Mouse (Mus musculus) lung, embryonic 16.5 days (tissue): ENCODE data around the gene Tnfsf9. TPM values are rescaled to one million over a fixed set of nuclear protein-coding genes. Genes with fewer than 3 reads are reported as not detected.

ENCODE experiments used
- ATAC-seq: fragments of 200-750 bp; cut with Nextera tagmentation; 2 replicates; pipeline ENCODE4 v1.8.0; 2017; ENCODE audit warnings: low read depth, mild to moderate bottlenecking, moderate library complexity
- H3K27ac ChIP-seq: fragments of 300-500 bp; sonication (generic); 2 replicates; pipeline ENCODE4 v1.5.1; 2014; ENCODE audit warnings: mild to moderate bottlenecking, control low read depth, low read length
- H3K27me3 ChIP-seq: fragments of 300-500 bp; sonication (generic); 2 replicates; pipeline ENCODE4 v1.6.1; 2014; ENCODE audit warnings: low read depth, low read length, mixed read lengths; ENCODE audit not compliant: control insufficient read depth, insufficient read depth
- H3K36me3 ChIP-seq: fragments of 300-500 bp; sonication (generic); 2 replicates; pipeline ENCODE4 v1.6.1; 2014; ENCODE audit warnings: low read length; ENCODE audit not compliant: control insufficient read depth, insufficient read depth
- H3K4me1 ChIP-seq: fragments of 300-500 bp; sonication (generic); replicated peaks from 2 replicates; pipeline ENCODE4 v1.6.1; 2014; ENCODE audit warnings: low read length, mixed read lengths; ENCODE audit not compliant: control insufficient read depth, insufficient read depth
- H3K4me2 ChIP-seq: fragments of 300-500 bp; sonication (generic); 2 replicates; pipeline ENCODE4 v1.6.1; 2014; ENCODE audit warnings: low read depth, low read length, control low read depth
- H3K4me3 ChIP-seq: fragments of 300-500 bp; sonication (generic); 2 replicates; pipeline ENCODE4 v1.5.1; 2014; ENCODE audit warnings: mild to moderate bottlenecking, low read length, control low read depth
- H3K9ac ChIP-seq: fragments of 300-500 bp; sonication (generic); 2 replicates; pipeline ENCODE4 v1.6.1; 2014; ENCODE audit warnings: low read length, control low read depth
- H3K9me3 ChIP-seq: fragments of 300-500 bp; sonication (generic); 2 replicates; pipeline ENCODE4 v1.6.1; 2016; ENCODE audit warnings: low read length; ENCODE audit not compliant: control insufficient read depth
- WGBS: fragments of 180-500 bp; shearing (Covaris S2); extraction: QIAGEN DNeasy Blood & Tissue Kit; methylation state at CpG from one replicate; pipeline ENCODE4 v1.1.7; 2014; 5-methylcytosine and 5-hydroxymethylcytosine counted together
- polyA plus RNA-seq: library from polyadenylated mRNA; unstranded; fragments of >200 nt; fragmentation: Nextera tagmentation; extraction: Ambion mirVana; gene quantifications from 2 replicates; pipeline ENCODE4 v1.2.1, GENCODE M21; 2015

The Tnfsf9 gene
- polyA plus RNA-seq, 1 experiment from 2014 or later, result 7.3 TPM

DNA sequence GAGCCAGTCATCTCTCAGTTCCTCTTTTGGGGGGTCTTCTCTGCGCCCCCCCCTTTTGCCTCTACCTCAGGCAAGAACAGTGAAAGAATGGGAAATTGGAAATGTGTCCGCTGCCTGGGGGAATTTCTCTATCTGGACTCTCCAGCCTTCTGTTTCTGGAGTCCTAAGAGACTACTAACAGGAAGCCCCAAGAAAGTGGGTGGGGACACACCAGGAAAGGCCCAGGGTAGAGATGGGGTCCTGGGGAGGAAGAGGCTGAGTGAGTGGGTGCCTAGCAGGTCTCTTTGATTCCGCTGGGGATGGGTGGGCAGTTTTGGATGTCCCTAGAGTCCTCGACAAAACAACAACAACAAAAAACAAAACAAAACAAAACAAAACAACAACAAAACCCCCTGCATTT lies 629 bp upstream of the Tnfsf9 start:
- no peak overlapping the region for H3K27ac ChIP-seq
- H3K4me1 ChIP-seq, result peaks cover 5% of the 10 kb centered on the region; the same call in 1 of the 2 replicates
- peak overlapping the region; percentile 85 for H3K4me2 ChIP-seq
- H3K9me3 ChIP-seq, result no peaks in the 10 kb centered on the region
- ATAC-seq, result no peak
- no peaks in the 10 kb centered on the region for H3K36me3 ChIP-seq
- 48% methylated on average over 4 of the region's 4 CpGs for WGBS
- no peaks in the 10 kb centered on the region for H3K27me3 ChIP-seq
- H3K9ac ChIP-seq, result peak overlapping the region; percentile 79
- peak overlapping the region; percentile 73 for H3K4me3 ChIP-seq

DNA sequence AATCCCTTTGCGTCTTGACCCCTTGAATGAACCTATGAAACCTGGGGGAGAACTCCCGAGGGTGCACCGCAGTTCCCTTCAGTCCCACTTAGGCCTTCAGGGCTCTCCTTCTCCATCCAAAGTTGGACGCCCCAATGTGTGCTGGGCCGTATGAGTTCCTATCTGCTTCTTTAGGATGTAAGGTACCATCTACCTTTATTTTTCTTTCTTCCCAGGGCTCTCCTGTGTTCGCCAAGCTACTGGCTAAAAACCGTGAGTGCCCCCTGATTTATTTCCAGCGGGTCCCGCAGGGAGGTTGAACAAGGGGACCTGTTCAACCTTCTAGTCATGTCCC lies 877 bp downstream of the Tnfsf9 start:
- Histone ChIP-seq H3K27me3 (no peaks in the 10 kb centered on the region), H3K27ac (no peak overlapping the region), H3K4me2 (peak overlapping the region; percentile 85), H3K9ac (peak overlapping the region; percentile 79), H3K4me1 (peaks cover 5% of the 10 kb centered on the region; the same call in 1 of the 2 replicates), H3K36me3 (no peaks in the 10 kb centered on the region), H3K9me3 (no peaks in the 10 kb centered on the region), H3K4me3 (peak overlapping the region; percentile 73)
- ATAC-seq, result no peak
- 12% methylated on average over 9 of the region's 9 CpGs for WGBS

DNA sequence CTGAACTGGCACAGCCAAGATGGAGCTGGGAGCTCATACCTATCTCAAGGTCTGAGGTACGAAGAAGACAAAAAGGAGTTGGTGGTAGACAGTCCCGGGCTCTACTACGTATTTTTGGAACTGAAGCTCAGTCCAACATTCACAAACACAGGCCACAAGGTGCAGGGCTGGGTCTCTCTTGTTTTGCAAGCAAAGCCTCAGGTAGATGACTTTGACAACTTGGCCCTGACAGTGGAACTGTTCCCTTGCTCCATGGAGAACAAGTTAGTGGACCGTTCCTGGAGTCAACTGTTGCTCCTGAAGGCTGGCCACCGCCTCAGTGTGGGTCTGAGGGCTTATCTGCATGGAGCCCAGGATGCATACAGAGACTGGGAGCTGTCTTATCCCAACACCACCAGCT lies 1.9 kb downstream of the Tnfsf9 start:
- Histone ChIP-seq H3K4me1 (peaks cover 5% of the 10 kb centered on the region; the same call in 1 of the 2 replicates), H3K4me2 (no peak overlapping the region), H3K4me3 (no peak overlapping the region), H3K36me3 (no peaks in the 10 kb centered on the region), H3K27me3 (no peaks in the 10 kb centered on the region), H3K9ac (no peak overlapping the region), H3K9me3 (no peaks in the 10 kb centered on the region), H3K27ac (no peak overlapping the region)
- ATAC-seq, result no peak
- 86% methylated on average over 5 of the region's 5 CpGs for WGBS

DNA sequence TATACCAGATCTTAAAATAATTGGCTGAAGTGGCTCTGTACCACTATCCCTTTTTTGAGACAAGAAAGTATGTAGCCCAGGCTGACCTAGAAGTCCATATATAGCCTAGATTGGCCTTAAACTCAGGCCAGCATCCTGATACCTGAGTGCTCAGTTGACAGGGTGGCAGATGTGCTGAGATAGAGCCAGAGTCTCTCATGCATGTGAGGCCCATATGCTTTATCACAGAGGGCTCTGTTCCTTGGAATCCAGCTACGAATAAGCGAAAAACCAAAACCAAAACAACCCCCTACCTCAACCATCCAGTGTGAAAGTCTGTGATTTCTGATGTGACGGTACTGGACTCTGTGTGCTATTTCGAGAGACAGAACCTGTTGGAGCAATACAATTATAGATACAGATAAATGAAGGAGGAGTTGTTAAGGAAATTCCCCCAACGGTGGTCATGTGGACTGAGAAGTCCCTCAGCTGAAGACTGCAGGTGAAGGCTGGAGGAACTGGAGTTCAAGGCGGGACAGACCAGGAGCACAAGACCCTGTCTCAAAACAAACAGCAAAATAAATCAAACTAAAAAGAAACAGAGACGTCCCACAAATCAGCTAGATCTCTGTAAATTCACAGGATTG lies 3.0 kb downstream of the Tnfsf9 start:
- H3K9ac ChIP-seq, result no peak overlapping the region
- H3K9me3 ChIP-seq, result no peaks in the 10 kb centered on the region
- 77% methylated on average over 7 of the region's 7 CpGs for WGBS
- no peak overlapping the region for H3K4me3 ChIP-seq
- no peak overlapping the region for H3K4me2 ChIP-seq
- no peaks in the 10 kb centered on the region for H3K27me3 ChIP-seq
- H3K4me1 ChIP-seq, result peaks cover 5% of the 10 kb centered on the region; the same call in 1 of the 2 replicates
- ATAC-seq, result no peak
- no peaks in the 10 kb centered on the region for H3K36me3 ChIP-seq
- no peak overlapping the region for H3K27ac ChIP-seq

DNA sequence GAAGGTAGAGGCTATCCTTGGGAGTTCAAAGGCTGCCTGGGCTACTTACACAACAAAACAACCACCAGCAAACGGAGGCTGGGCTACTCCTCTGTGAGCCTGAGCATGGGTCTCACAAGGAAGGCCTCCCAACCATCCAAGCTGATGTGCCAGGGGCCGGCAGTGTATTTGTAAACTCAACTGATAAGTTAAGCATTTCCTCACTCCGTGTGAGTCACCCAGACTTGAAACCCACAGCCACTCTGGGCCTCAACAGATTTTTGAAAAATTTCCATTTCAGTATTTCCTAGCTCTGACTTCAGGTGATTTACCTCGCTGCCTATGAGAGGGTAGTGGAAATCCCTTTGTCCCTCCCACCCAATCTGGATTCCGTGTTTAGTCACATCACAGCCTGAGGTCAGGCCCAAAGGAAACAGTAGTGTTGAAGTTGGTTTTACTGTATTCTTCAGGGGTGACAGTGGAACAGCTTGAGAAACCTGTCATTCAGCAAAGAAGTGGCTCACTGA lies 3.6 kb downstream of the Tnfsf9 start:
- Histone ChIP-seq H3K36me3 (no peaks in the 10 kb centered on the region), H3K9ac (no peak overlapping the region), H3K9me3 (no peaks in the 10 kb centered on the region), H3K4me3 (no peak overlapping the region), H3K4me1 (peaks cover 5% of the 10 kb centered on the region; the same call in 1 of the 2 replicates), H3K4me2 (no peak overlapping the region), H3K27me3 (no peaks in the 10 kb centered on the region), H3K27ac (no peak overlapping the region)
- WGBS, result 32% methylated on average over 5 of the region's 5 CpGs
- ATAC-seq, result no peak

DNA sequence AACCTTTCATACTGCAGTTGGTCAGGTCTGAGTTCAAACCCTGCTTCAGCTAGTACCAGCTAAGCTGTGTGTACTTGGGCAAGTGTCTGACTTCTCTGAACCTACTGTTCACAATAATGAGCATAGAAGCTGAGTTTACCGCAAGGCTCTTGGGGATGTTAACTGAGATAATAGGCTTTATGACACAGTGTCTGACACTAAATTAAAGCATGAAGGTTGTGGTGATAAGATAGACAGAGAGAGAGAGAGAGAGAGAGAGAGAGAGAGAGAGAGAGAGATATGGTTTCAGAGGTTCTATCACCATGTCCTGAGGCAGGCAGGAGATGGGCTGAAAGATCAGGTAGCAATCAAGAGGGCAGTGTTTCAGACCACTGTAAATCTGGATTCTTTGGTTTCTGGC lies 4.9 kb downstream of the Tnfsf9 start:
- 67% methylated on average over 1 of the region's 1 CpGs for WGBS
- H3K4me3 ChIP-seq, result no peak overlapping the region
- no peak for ATAC-seq
- H3K27ac ChIP-seq, result no peak overlapping the region
- H3K36me3 ChIP-seq, result no peaks in the 10 kb centered on the region
- H3K4me1 ChIP-seq, result 0 out of 2 replicates have a peak, but pooled peaks cover 5% of the 10 kb centered on the region
- H3K9me3 ChIP-seq, result no peaks in the 10 kb centered on the region
- H3K27me3 ChIP-seq, result no peaks in the 10 kb centered on the region
- no peak overlapping the region for H3K4me2 ChIP-seq
- H3K9ac ChIP-seq, result no peak overlapping the region

DNA sequence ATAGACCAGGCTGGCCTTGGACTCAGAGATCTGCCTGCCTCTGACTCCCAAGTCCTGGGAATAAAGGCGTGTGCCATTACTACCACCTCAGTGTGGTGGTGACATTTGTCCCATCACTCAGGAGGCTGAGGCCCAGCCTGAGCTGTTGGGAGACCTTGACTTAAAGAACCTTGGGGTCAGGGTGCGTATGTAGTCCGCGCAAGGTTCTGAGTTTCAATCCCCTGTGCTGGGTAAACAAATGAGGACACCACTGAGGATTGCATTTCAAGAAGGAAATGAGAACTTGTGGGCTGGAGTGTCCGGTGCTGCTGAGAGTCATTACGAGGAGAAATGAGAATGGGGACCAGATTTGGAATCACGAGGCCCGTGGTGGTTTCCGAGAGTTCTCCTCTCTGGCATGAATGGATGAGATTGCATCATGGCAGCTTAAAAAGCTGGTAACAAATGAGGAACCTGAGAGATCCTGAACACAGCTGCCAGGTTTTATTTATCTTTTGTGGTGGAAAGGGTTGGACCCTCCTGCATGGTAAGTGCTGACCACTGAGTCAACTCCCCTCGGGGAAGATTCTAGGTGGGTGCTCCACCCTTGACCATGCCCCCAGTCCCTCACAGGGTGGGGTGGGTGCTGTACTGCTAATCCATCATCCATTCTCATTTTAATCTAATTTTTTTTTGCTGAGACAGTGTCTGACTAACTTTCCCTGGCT lies 7.8 kb downstream of the Tnfsf9 start:
- WGBS, result 68% methylated on average over 10 of the region's 10 CpGs
- H3K36me3 ChIP-seq, result no peaks in the 10 kb centered on the region
- no peak overlapping the region for H3K9ac ChIP-seq
- no peak for ATAC-seq
- no peak overlapping the region for H3K4me3 ChIP-seq
- no peaks in the 10 kb centered on the region for H3K4me1 ChIP-seq
- H3K27me3 ChIP-seq, result no peaks in the 10 kb centered on the region
- H3K27ac ChIP-seq, result no peak overlapping the region
- H3K4me2 ChIP-seq, result no peak overlapping the region
- H3K9me3 ChIP-seq, result no peaks in the 10 kb centered on the region

DNA sequence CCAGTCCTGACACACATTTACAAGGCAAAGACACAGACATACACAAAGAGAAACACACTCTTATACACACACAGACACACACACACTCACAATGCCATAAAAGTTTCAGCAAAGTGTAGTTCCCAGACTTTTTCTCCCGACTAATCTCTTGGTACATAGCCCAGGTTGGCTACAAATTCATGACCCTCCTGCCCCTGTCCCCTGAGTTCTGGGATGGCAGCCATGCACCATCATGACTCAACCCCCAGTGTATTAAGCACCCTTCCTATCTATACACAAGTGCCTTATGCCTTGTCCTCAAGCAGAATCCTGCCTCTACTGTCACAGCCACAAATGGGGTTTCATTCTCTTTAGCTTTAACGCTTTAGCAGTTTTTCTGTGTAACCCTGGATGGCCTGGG lies 11.7 kb downstream of the Tnfsf9 start:
- ATAC-seq, result no peak
- H3K36me3 ChIP-seq, result no peaks in the 10 kb centered on the region
- 66% methylated on average over 2 of the region's 2 CpGs for WGBS
- H3K27ac ChIP-seq, result no peak overlapping the region
- H3K9me3 ChIP-seq, result no peaks in the 10 kb centered on the region
- no peak overlapping the region for H3K4me3 ChIP-seq
- H3K4me2 ChIP-seq, result no peak overlapping the region
- H3K9ac ChIP-seq, result no peak overlapping the region
- H3K4me1 ChIP-seq, result peaks cover 7% of the 10 kb centered on the region; the same call in 1 of the 2 replicates
- H3K27me3 ChIP-seq, result no peaks in the 10 kb centered on the region

DNA sequence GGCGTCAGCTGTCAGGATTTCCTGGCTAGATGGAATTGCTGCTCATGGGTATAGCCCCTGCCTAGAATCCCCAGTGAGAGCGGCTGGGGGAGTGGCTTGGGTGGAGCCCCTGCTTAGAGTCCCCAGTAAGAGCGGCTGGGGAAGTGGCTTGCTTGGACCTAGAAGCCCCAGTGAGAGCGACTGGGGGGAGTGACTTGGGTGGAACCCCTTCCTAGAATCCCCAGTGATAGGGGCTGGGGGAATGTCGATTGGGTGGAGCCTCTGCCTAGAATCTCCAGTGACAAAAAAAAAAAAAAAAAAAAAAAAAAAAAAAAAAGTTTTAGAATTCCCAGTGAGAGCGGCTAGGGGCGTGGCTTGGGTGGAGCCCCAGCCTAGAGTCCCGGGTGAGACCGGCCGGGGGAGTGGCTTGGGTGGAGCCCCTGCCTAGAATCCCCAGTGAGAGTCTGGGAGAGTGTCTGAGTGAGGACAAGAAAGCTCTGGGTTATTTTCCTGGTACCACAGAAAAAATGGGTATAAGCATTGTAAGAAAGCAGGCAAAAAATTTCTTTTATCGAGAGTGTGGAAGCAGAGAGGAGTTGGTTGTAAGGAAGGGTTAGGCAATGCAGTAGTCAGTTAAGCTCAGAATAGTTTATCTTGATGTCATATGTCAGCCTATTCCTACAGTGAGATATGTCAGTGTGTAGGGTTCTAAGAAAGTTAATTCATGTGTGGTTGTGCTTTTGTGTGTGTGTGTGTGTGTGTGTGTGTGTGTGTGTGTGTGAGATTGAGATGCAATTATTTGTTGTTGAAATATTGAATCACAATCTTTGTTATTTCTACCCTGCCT lies 13.6 kb downstream of the Tnfsf9 start:
- peak; percentile 98 for ATAC-seq
- WGBS, result 2% methylated on average over 11 of the region's 11 CpGs
- peaks cover 7% of the 10 kb centered on the region; the same call in 1 of the 2 replicates for H3K4me1 ChIP-seq
- peak overlapping the region; percentile 13 for H3K4me3 ChIP-seq
- no peaks in the 10 kb centered on the region for H3K9me3 ChIP-seq
- H3K4me2 ChIP-seq, result peak overlapping the region; percentile 34
- H3K27me3 ChIP-seq, result no peaks in the 10 kb centered on the region
- no peaks in the 10 kb centered on the region for H3K36me3 ChIP-seq
- no peak overlapping the region for H3K9ac ChIP-seq
- H3K27ac ChIP-seq, result no peak overlapping the region
